Mouse (Mus musculus) lung, embryonic 14.5 days (tissue): ENCODE results near the gene Egfem1. TPM values are rescaled to one million over a fixed set of nuclear protein-coding genes. Genes with fewer than 3 reads are reported as not detected.

Source experiments
- ATAC-seq: fragments of 200-750 bp; cut with Nextera tagmentation; 2 replicates; pipeline ENCODE4 v1.8.0; 2017; ENCODE audit warnings: mild to moderate bottlenecking, moderate TSS enrichment, moderate library complexity; ENCODE audit not compliant: insufficient read depth
- DNase-seq: peaks from one replicate; pipeline ENCODE4 v3.0.0-alpha.2; 2015
- H3K27ac ChIP-seq: fragments of 300-500 bp; sonication (generic); 2 replicates; pipeline ENCODE4 v1.5.1; 2014; ENCODE audit warnings: low read depth, mild to moderate bottlenecking, moderate library complexity
- H3K27me3 ChIP-seq: fragments of 300-500 bp; sonication (generic); 2 replicates; pipeline ENCODE4 v1.6.1; 2014; ENCODE audit warnings: low read length, control low read depth; ENCODE audit not compliant: insufficient read depth
- H3K36me3 ChIP-seq: fragments of 300-500 bp; sonication (generic); 2 replicates; pipeline ENCODE4 v1.6.1; 2014; ENCODE audit warnings: control low read depth; ENCODE audit not compliant: insufficient read depth
- H3K4me1 ChIP-seq: fragments of 300-500 bp; sonication (generic); 2 replicates; pipeline ENCODE4 v1.6.1; 2014; ENCODE audit warnings: antibody characterized with exemption, control low read depth; ENCODE audit not compliant: insufficient read depth
- H3K4me2 ChIP-seq: fragments of 300-500 bp; sonication (generic); 2 replicates; pipeline ENCODE4 v1.6.1; 2014; ENCODE audit warnings: mild to moderate bottlenecking
- H3K4me3 ChIP-seq: fragments of 300-500 bp; sonication (generic); 2 replicates; pipeline ENCODE4 v1.5.1; 2014; ENCODE audit warnings: low read depth, low read length
- H3K9ac ChIP-seq: fragments of 300-500 bp; sonication (generic); 2 replicates; pipeline ENCODE4 v1.6.1; 2014
- H3K9me3 ChIP-seq: fragments of 300-500 bp; sonication (generic); 2 replicates; pipeline ENCODE4 v1.6.1; 2016; ENCODE audit warnings: low read depth, low read length, control low read depth
- CTCF ChIP-seq: IDR thresholded peaks from 2 replicates; pipeline ENCODE4 v1.5.1; 2016; ENCODE audit warnings: antibody characterized with exemption, low read depth
- WGBS: fragments of 180-500 bp; shearing (Covaris S2); extraction: QIAGEN DNeasy Blood & Tissue Kit; methylation state at CpG from one replicate; pipeline ENCODE4 v1.1.7; 2014; 5-methylcytosine and 5-hydroxymethylcytosine counted together
- polyA plus RNA-seq: library from polyadenylated mRNA; unstranded; fragments of >200 nt; fragmentation: Nextera tagmentation; extraction: Ambion mirVana; gene quantifications from 2 replicates; pipeline ENCODE4 v1.2.1, GENCODE M21; 2014

The Egfem1 gene
- polyA plus RNA-seq, 1 experiment from 2014 or later = 6.7 TPM

GRCm38 (mm10) chr3:29578055-29578860 is 496.4 kb downstream of the Egfem1 start:
- Histone ChIP-seq H3K9ac (no peak overlapping the region), H3K4me1 (no peaks in the 10 kb centered on the region), H3K9me3 (no peaks in the 10 kb centered on the region), H3K4me2 (no peak overlapping the region), H3K27ac (no peak overlapping the region), H3K36me3 (no peaks in the 10 kb centered on the region), H3K27me3 (no peaks in the 10 kb centered on the region), H3K4me3 (no peak overlapping the region)
- TF ChIP-seq CTCF = no peak
- DNase-seq = no peak
- WGBS = 75% methylated on average over 5 of the region's 5 CpGs
- no peak for ATAC-seq

- H3K9ac ChIP-seq = no peak overlapping the region
- H3K27me3 ChIP-seq = no peaks in the 10 kb centered on the region
- no peak overlapping the region for H3K4me2 ChIP-seq
- 40% methylated on average over 8 of the region's 8 CpGs for WGBS
- H3K36me3 ChIP-seq = no peaks in the 10 kb centered on the region
- H3K4me1 ChIP-seq = no peaks in the 10 kb centered on the region
- no peak for ATAC-seq
- TF ChIP-seq CTCF = no peak
- no peaks in the 10 kb centered on the region for H3K9me3 ChIP-seq
- no peak overlapping the region for H3K4me3 ChIP-seq
- DNase-seq = no peak
- no peak overlapping the region for H3K27ac ChIP-seq
Observed at GRCm38 (mm10) chr3:29582749-29583148, 500.9 kb downstream of the Egfem1 start.

- Histone ChIP-seq H3K36me3 (no peaks in the 10 kb centered on the region), H3K4me3 (no peak overlapping the region), H3K27ac (no peak overlapping the region), H3K4me2 (no peak overlapping the region), H3K9me3 (no peaks in the 10 kb centered on the region), H3K4me1 (no peaks in the 10 kb centered on the region), H3K9ac (no peak overlapping the region), H3K27me3 (no peaks in the 10 kb centered on the region)
- no peak for TF ChIP-seq CTCF
- no peak for ATAC-seq
- no peak for DNase-seq
- 71% methylated on average over 7 of the region's 7 CpGs for WGBS
Observed at GRCm38 (mm10) chr3:29602140-29602539, 520.3 kb downstream of the Egfem1 start.

- no peaks in the 10 kb centered on the region for H3K4me1 ChIP-seq
- WGBS = 40% methylated on average over 3 of the region's 3 CpGs
- no peak overlapping the region for H3K4me3 ChIP-seq
- H3K4me2 ChIP-seq = no peak overlapping the region
- ATAC-seq (peak; percentile 73), DNase-seq (peak; percentile 69)
- no peaks in the 10 kb centered on the region for H3K36me3 ChIP-seq
- no peaks in the 10 kb centered on the region for H3K9me3 ChIP-seq
- H3K9ac ChIP-seq = no peak overlapping the region
- TF ChIP-seq CTCF = no peak
- H3K27ac ChIP-seq = no peak overlapping the region
- H3K27me3 ChIP-seq = no peaks in the 10 kb centered on the region
Observed at GRCm38 (mm10) chr3:29608713-29609112, 526.9 kb downstream of the Egfem1 start.

- Histone ChIP-seq H3K9me3 (no peaks in the 10 kb centered on the region), H3K27me3 (no peaks in the 10 kb centered on the region), H3K4me2 (no peak overlapping the region), H3K36me3 (no peaks in the 10 kb centered on the region), H3K4me1 (no peaks in the 10 kb centered on the region), H3K4me3 (no peak overlapping the region), H3K9ac (no peak overlapping the region), H3K27ac (no peak overlapping the region)
- TF ChIP-seq CTCF = no peak
- ATAC-seq (no peak), DNase-seq (no peak)
- WGBS = 68% methylated on average over 2 of the region's 2 CpGs
Observed at GRCm38 (mm10) chr3:29609174-29609573, 527.4 kb downstream of the Egfem1 start.

- H3K9ac ChIP-seq = no peak overlapping the region
- H3K27ac ChIP-seq = no peak overlapping the region
- TF ChIP-seq CTCF = no peak
- H3K9me3 ChIP-seq = no peaks in the 10 kb centered on the region
- no peaks in the 10 kb centered on the region for H3K36me3 ChIP-seq
- no peaks in the 10 kb centered on the region for H3K4me1 ChIP-seq
- DNase-seq (no peak), ATAC-seq (no peak)
- H3K4me2 ChIP-seq = no peak overlapping the region
- no peak overlapping the region for H3K4me3 ChIP-seq
- WGBS = 52% methylated on average over 1 of the region's 1 CpGs
- H3K27me3 ChIP-seq = no peaks in the 10 kb centered on the region
Observed at GRCm38 (mm10) chr3:29619586-29619985, 537.8 kb downstream of the Egfem1 start.

- TF ChIP-seq CTCF = no peak
- Histone ChIP-seq H3K36me3 (no peaks in the 10 kb centered on the region), H3K4me2 (no peak overlapping the region), H3K4me1 (no peaks in the 10 kb centered on the region), H3K4me3 (no peak overlapping the region), H3K9ac (no peak overlapping the region), H3K27me3 (no peaks in the 10 kb centered on the region), H3K27ac (no peak overlapping the region), H3K9me3 (no peaks in the 10 kb centered on the region)
- ATAC-seq (peak; percentile 98), DNase-seq (peak; percentile 87)
- WGBS = 23% methylated on average over 2 of the region's 2 CpGs
Observed at GRCm38 (mm10) chr3:29639819-29640218, 558.0 kb downstream of the Egfem1 start.

- no peak for TF ChIP-seq CTCF
- Histone ChIP-seq H3K4me3 (no peak overlapping the region), H3K4me1 (no peaks in the 10 kb centered on the region), H3K27ac (no peak overlapping the region), H3K9me3 (no peaks in the 10 kb centered on the region), H3K36me3 (no peaks in the 10 kb centered on the region), H3K9ac (no peak overlapping the region), H3K27me3 (no peaks in the 10 kb centered on the region), H3K4me2 (no peak overlapping the region)
- DNase-seq (no peak), ATAC-seq (no peak)
- 83% methylated on average over 2 of the region's 2 CpGs for WGBS
Observed at GRCm38 (mm10) chr3:29666796-29667195, 585.0 kb downstream of the Egfem1 start.
